Mouse (Mus musculus) lung, embryonic 15.5 days (tissue): Measurements from ENCODE around the gene Glycam1. TPM values are rescaled to one million over a fixed set of nuclear protein-coding genes. Genes with fewer than 3 reads are reported as not detected.
"Not testable (repeated sequence)": the region's sequence is repeated elsewhere in the genome, so short reads cannot be mapped to it uniquely, and the experiment has no call there.

Experiments used
- ATAC-seq: fragments of 200-750 bp; cut with Nextera tagmentation; 2 replicates; pipeline ENCODE4 v1.8.0; 2017; ENCODE audit warnings: moderate number of reproducible peaks, borderline replicate concordance; ENCODE audit not compliant: low FRiP score, low TSS enrichment; ENCODE audit errors: extremely low read depth
- H3K27ac ChIP-seq: fragments of 300-500 bp; sonication (generic); 2 replicates; pipeline ENCODE4 v1.5.1; 2015; ENCODE audit warnings: moderate library complexity, mild to moderate bottlenecking, inconsistent platforms
- H3K27me3 ChIP-seq: fragments of 300-500 bp; sonication (generic); 2 replicates; pipeline ENCODE4 v1.6.1; 2015; ENCODE audit warnings: inconsistent platforms
- H3K36me3 ChIP-seq: fragments of 300-500 bp; sonication (generic); 2 replicates; pipeline ENCODE4 v1.6.1; 2015; ENCODE audit warnings: inconsistent platforms
- H3K4me1 ChIP-seq: fragments of 300-500 bp; sonication (generic); 2 replicates; pipeline ENCODE4 v1.6.1; 2015; ENCODE audit warnings: inconsistent platforms
- H3K4me2 ChIP-seq: fragments of 300-500 bp; sonication (generic); 2 replicates; pipeline ENCODE4 v1.6.1; 2015; ENCODE audit warnings: inconsistent platforms, mild to moderate bottlenecking, moderate library complexity
- H3K4me3 ChIP-seq: fragments of 300-500 bp; sonication (generic); 2 replicates; pipeline ENCODE4 v1.5.1; 2015; ENCODE audit warnings: mild to moderate bottlenecking, inconsistent platforms
- H3K9ac ChIP-seq: fragments of 300-500 bp; sonication (generic); 2 replicates; pipeline ENCODE4 v1.6.1; 2015; ENCODE audit warnings: inconsistent platforms
- H3K9me3 ChIP-seq: fragments of 300-500 bp; sonication (generic); 2 replicates; pipeline ENCODE4 v1.6.1; 2016; ENCODE audit warnings: inconsistent platforms
- WGBS: fragments of 180-500 bp; shearing (Covaris S2); methylation state at CpG from one replicate; pipeline ENCODE4 v1.1.7; 2015; 5-methylcytosine and 5-hydroxymethylcytosine counted together
- polyA plus RNA-seq: library from polyadenylated mRNA; unstranded; fragments of >200 nt; fragmentation: Nextera tagmentation; extraction: Ambion mirVana; gene quantifications from 2 replicates; pipeline ENCODE4 v1.2.1, GENCODE M21; 2015

Gene Glycam1
- not detected in 2 replicates for polyA plus RNA-seq

DNA sequence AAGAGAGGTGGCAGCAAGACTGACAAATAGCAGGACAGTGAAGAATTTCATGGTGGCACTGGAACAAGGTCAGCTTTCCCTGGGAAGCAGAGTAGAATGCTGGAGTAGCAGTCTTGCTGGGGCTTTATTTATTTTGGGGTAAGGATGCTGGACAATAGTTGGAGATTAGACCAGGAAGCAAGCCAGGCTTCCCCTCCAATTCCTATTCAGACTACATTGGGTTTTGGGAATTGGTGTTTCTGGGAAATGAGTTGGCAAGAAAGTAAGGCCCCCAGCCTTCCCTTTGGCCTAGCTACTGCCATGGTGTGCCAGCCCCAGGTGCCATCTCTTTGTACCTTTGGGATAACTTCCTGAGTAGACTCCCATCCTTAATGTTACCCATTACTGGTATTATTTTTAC, at the start of gene Glycam1:
Gene Glycam1, minus strand, starts transcription at position 101 of the 400 bp plus-strand sequence.
- Histone ChIP-seq H3K36me3 (no peaks in the 10 kb centered on the region), H3K4me3 (no peak within 1 kb of the TSS), H3K9me3 (no peaks in the 10 kb centered on the region), H3K4me1 (no peaks in the 10 kb centered on the region), H3K27ac (no peak within 1 kb of the TSS), H3K4me2 (no peak within 1 kb of the TSS), H3K9ac (no peak within 1 kb of the TSS), H3K27me3 (no peaks in the 10 kb centered on the region)
- no peak for ATAC-seq

DNA sequence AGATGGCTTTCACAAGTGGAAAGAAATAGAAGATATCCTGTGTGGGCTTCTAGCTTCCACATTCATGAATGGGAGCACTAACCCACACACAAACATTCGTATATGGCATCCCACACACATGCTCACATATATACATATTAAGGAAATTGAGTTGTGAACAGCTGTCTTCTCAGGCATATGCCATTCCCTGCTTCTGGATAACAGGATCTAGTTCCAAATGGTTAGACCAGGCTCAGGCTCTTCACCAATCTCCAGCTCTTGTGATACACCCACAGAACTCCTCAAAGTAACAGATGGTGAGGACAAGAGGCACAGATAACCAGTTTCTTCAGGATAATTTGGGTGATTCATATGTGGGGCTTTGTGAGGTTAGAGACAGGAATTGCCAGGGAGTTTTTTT, 39.6 kb upstream of the Glycam1 start:
- Histone ChIP-seq H3K4me2 (no peak overlapping the region), H3K9ac (no peak overlapping the region), H3K9me3 (no peaks in the 10 kb centered on the region), H3K4me3 (no peak overlapping the region), H3K4me1 (no peaks in the 10 kb centered on the region), H3K27me3 (no peaks in the 10 kb centered on the region), H3K27ac (no peak overlapping the region), H3K36me3 (no peaks in the 10 kb centered on the region)
- 64% methylated on average over 1 of the region's 1 CpGs for WGBS
- no peak for ATAC-seq

DNA sequence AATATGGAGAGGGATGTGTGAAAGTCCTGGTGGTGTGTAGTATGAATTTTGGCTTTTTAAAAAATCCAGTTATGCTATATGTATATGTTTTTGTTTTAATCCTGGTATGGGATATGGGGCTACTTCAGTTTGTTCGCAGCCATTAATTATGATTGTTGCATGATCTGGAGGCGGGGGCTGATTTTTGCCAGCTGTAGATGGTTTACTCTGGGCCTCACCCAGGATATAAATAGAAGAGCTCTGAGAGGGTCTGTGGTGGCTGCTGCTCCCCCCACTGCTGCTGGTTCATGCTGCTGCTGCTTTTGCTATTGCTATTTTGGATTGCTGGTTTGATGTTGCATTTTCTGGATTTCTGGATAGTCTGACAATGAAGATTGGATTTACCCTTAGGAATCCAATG, 25.9 kb upstream of the Glycam1 start:
- Histone ChIP-seq H3K36me3 (no peaks in the 10 kb centered on the region), H3K27ac (no peak overlapping the region; the same call in 1 of the 2 replicates), H3K4me2 (no peak overlapping the region), H3K4me3 (no peak overlapping the region), H3K9ac (no peak overlapping the region), H3K27me3 (no peaks in the 10 kb centered on the region), H3K4me1 (peaks cover 3% of the 10 kb centered on the region), H3K9me3 (no peaks in the 10 kb centered on the region)
- 49% methylated on average over 2 of the region's 2 CpGs for WGBS
- ATAC-seq, result peak; percentile 74; the same call in 1 of the 2 replicates

DNA sequence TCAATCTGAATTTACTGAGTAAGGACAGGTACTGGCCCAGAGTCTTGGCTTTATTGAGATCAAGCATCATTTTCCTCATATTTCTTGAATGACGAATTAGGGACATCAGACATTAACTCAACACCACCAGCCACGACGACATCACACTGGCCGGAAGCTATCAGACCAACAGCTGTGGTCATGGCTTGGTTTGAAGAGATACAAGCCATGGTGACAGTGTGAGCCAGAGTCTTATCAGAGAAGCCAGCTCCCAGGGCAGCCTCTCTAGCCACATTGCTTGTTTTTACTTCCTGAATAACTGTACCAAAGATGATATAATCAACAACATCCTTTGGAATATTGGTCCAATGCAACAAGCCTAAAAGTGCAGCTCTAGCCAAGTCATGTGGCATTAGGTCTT, 22.9 kb upstream of the Glycam1 start:
- H3K27ac ChIP-seq, H3K27me3 ChIP-seq, H3K4me3 ChIP-seq, H3K4me1 ChIP-seq, H3K36me3 ChIP-seq, H3K9ac ChIP-seq, ATAC-seq, H3K4me2 ChIP-seq, H3K9me3 ChIP-seq: not testable (repeated sequence)
- WGBS, result 77% methylated on average over 4 of the region's 4 CpGs

DNA sequence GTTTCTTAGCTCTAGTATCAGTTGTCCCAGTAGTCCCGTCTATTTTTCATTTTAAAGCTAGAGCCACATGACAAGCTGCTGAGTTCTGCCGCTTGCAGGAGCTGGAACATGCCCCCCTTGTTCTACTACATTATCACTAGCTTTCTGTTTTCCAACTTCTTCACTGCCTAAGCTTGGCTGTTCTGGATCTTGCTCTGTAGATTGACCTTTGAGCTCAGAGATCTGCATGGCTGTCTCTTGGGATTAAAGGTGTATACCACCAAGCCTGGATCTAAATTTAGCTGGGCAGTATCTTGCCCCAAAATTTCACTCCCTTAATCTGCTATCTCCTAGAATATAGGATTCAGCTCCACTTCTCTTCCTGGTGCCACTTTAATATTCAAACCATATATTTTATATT, 21.0 kb upstream of the Glycam1 start:
- H3K4me2 ChIP-seq, result no peak overlapping the region
- H3K9me3 ChIP-seq, result no peaks in the 10 kb centered on the region
- no peak for ATAC-seq
- H3K27me3 ChIP-seq, result no peaks in the 10 kb centered on the region
- no peak overlapping the region for H3K4me3 ChIP-seq
- 70% methylated on average over 2 of the region's 2 CpGs for whole genome bisulfite sequencing
- H3K36me3 ChIP-seq, result no peaks in the 10 kb centered on the region
- no peak overlapping the region for H3K27ac ChIP-seq
- H3K9ac ChIP-seq, result no peak overlapping the region
- H3K4me1 ChIP-seq, result no peaks in the 10 kb centered on the region; the same call in 1 of the 2 replicates

DNA sequence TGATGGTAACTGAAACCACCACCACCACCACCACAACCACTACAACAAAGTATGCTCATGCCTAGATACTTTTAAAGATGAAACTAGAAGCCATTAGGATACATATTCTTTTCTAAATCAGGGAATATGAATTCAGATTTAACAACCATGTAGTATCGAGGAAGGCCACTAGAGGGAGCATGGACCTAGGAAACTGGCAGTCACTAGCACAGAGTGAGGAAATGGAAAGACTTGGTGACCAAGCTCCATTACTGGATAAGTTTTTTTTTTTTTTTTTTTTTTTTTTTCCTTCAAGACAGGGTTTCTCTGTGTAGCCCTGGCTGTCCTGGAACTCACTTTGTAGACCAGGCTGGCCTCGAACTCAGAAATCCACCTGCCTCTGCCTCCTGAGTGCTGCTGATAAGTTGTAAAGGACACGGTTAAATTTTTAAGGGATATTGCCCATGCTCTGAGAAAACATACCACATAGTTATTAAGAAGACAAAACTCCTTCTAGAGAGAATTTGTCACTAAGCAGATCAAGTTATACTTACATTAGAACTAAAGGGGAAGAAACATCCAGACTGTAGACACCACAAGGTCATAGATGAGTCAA, 12.7 kb downstream of the Glycam1 start:
- Histone ChIP-seq H3K4me3 (no peak overlapping the region), H3K4me1 (no peaks in the 10 kb centered on the region), H3K4me2 (no peak overlapping the region), H3K9ac (no peak overlapping the region), H3K36me3 (no peaks in the 10 kb centered on the region), H3K27me3 (no peaks in the 10 kb centered on the region), H3K9me3 (no peaks in the 10 kb centered on the region), H3K27ac (no peak overlapping the region)
- 42% methylated on average over 3 of the region's 3 CpGs for WGBS
- ATAC-seq, result peak; percentile 27; the same call in 1 of the 2 replicates

DNA sequence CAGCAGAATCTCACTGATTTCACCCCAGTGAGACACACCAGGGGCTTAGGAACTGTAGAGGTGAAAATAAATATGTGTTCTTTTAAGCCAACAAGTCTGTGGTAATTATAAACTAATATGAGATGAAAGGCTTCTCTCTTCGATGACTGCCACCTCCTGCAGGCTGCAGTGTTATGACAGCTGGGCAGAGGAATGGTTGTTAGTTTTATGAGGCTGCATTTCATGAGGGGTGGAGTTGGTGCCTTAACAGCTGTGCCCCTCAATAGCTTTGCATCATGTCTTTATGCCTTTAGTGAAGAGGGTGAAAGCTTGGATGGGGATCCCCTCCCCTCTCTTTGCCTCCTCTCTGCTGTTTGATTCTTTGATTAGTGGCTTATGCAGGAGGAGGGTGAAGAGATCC, 13.8 kb downstream of the Glycam1 start:
- Histone ChIP-seq H3K27me3 (no peaks in the 10 kb centered on the region), H3K4me1 (no peaks in the 10 kb centered on the region), H3K9ac (no peak overlapping the region), H3K27ac (no peak overlapping the region), H3K9me3 (no peaks in the 10 kb centered on the region), H3K36me3 (no peaks in the 10 kb centered on the region), H3K4me2 (no peak overlapping the region), H3K4me3 (no peak overlapping the region)
- ATAC-seq, result no peak
- WGBS, result 12% methylated on average over 1 of the region's 1 CpGs

DNA sequence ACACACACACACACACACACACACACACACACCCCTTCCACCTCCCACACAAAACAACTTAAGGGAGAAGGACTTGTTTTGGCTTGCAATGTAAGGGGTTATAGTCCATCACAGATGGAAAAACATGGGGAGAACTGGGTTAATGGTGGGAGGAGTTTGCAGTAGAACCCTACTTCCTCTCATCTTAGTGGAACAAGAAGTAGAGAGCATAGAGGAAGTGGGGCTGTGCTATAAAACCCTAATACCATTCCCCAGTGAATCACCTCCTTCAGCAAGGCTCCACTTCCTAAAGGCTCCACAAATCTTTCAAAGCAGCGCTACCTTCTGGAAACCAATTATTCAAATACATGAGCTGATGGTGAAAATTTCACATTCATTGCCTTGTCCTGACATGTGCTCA, 15.4 kb downstream of the Glycam1 start:
- no peaks in the 10 kb centered on the region for H3K36me3 ChIP-seq

DNA sequence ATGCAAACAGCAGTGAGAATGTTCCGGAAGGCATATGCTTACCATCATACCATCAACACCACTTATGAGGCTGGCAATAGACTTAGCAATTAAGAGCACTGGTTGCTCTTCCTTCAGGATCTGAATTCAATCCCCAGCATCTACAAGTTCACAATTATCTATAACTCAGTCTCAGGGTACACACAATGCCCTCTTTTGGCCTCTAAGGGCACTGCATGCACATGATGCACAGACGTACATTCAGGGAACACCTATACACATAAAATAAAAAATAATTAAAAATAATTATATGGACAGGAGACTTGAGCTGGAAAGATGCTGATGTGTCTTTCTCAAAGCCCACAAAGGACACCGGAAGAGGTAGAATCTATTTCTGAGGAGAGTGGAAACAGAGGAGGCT, 16.9 kb downstream of the Glycam1 start:
- Histone ChIP-seq H3K4me2 (no peak overlapping the region), H3K4me1 (no peaks in the 10 kb centered on the region), H3K9me3 (no peaks in the 10 kb centered on the region), H3K27ac (no peak overlapping the region), H3K4me3 (no peak overlapping the region), H3K27me3 (no peaks in the 10 kb centered on the region), H3K9ac (no peak overlapping the region), H3K36me3 (no peaks in the 10 kb centered on the region)
- 82% methylated on average over 3 of the region's 3 CpGs for WGBS
- no peak for ATAC-seq

More for the DNA sequence above, 15.4 kb downstream of the Glycam1 start:
- Histone ChIP-seq H3K4me1 (no peaks in the 10 kb centered on the region), H3K27me3 (no peaks in the 10 kb centered on the region), H3K4me2 (no peak overlapping the region), H3K27ac (no peak overlapping the region), H3K9me3 (no peaks in the 10 kb centered on the region), H3K9ac (no peak overlapping the region), H3K4me3 (no peak overlapping the region)
- 80% methylated on average over 1 of the region's 1 CpGs for WGBS
- no peak for ATAC-seq

DNA sequence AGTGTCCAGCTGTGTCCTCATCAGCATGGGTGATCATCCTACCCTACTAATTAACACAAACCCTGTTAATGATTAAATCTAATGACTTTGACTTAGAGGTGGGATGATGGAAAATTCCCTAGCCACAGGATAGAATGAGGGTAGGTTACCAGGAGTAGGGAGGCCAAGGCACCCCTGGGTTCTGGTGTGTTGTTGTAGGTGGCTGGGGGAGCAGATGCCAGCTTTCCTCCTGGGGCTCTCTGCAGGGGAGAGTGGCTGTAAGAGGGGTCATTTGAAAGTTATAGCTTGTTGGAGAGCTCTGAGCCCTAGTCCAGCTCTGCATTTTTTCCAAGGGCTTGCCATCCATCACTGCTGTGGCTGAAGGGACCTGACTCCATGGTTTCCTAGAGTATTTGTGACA, 22.4 kb downstream of the Glycam1 start:
- Histone ChIP-seq H3K27ac (no peak overlapping the region), H3K4me1 (no peaks in the 10 kb centered on the region), H3K36me3 (no peaks in the 10 kb centered on the region), H3K4me3 (no peak overlapping the region), H3K9ac (no peak overlapping the region), H3K4me2 (no peak overlapping the region), H3K9me3 (no peaks in the 10 kb centered on the region), H3K27me3 (peaks cover 26% of the 10 kb centered on the region)
- ATAC-seq, result no peak

DNA sequence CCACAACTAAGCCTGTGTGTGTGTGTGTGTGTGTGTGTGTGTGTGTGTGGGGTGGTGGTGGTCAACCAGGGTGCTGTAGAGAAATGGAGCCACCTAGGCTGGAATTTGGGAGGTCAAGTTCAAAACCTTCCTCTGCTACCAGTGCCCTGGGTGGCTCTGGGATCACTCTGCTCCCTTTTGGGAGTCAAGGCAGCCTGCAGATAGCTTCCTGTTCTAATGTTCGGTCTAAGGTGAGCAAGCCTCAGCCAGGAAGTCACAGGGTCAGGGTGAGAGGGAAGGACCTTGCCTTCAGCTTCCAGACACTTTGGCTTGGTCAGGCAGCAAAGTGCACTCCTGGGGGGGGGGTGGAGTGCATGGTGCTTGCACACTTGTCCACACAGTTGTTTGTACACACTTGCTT, 24.2 kb downstream of the Glycam1 start:
- no peak overlapping the region for H3K27ac ChIP-seq
- H3K9me3 ChIP-seq, result no peaks in the 10 kb centered on the region
- peaks cover 7% of the 10 kb centered on the region for H3K4me1 ChIP-seq
- H3K9ac ChIP-seq, result no peak overlapping the region
- no peaks in the 10 kb centered on the region for H3K36me3 ChIP-seq
- 53% methylated on average over 1 of the region's 1 CpGs for WGBS
- peaks cover 43% of the 10 kb centered on the region for H3K27me3 ChIP-seq
- H3K4me3 ChIP-seq, result no peak overlapping the region
- H3K4me2 ChIP-seq, result no peak overlapping the region
- ATAC-seq, result no peak

DNA sequence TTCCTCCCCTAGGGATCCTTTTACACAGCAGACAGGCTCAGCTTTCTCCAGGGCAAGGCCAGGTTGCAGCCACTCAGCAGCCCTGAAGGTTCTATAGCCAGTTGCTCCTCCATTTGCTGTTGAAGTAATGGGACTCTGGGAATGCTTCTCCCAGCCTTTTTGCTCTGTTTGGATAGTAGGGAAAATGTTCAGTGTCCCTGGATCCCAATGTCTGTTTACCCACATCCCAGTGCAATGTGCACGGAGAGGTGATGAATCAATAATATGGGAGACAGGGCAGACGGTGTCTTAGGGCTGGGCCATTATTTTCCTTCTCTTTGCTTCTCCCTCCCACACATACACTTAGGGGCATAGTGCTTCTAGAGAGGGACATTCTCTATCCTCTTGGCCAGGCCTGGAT, 25.6 kb downstream of the Glycam1 start:
- Histone ChIP-seq H3K9ac (no peak overlapping the region), H3K27ac (no peak overlapping the region), H3K4me3 (no peak overlapping the region), H3K4me1 (peaks cover 7% of the 10 kb centered on the region), H3K27me3 (peaks cover 57% of the 10 kb centered on the region), H3K4me2 (no peak overlapping the region), H3K9me3 (no peaks in the 10 kb centered on the region), H3K36me3 (no peaks in the 10 kb centered on the region)
- WGBS, result 43% methylated on average over 2 of the region's 2 CpGs
- no peak for ATAC-seq

DNA sequence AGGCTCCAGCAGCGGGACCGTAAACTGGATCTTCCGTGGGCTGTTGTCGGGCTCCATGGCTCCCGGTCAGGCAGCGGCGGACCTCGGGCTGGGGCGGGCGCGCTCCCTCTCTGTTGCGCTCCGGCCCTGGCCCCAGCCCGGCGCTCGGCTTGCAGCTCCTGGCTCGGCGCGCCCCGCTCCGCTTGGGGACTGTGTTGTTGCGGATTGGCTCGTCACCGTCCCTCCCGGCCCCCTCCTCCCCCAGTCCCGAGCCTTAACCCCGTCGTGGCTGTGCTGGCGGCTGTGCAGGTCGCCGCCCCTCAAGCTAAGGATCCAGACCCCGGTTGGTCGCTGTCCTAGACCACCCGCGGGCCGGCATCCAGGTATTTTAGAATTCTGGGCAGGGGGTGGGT, 27.1 kb downstream of the Glycam1 start, which contains the start of gene Ppp1r1a:
Gene Ppp1r1a, minus strand, starts transcription at position 182 of the 392 bp plus-strand sequence.
- WGBS, result under 1% methylated on average over 36 of the region's 36 CpGs
- H3K36me3 ChIP-seq, result no peaks in the 10 kb centered on the region
- H3K9me3 ChIP-seq, result no peaks in the 10 kb centered on the region
- H3K9ac ChIP-seq, result peak within 1 kb of the TSS; percentile 56
- H3K27me3 ChIP-seq, result peaks cover 64% of the 10 kb centered on the region
- peak within 1 kb of the TSS; percentile 59 for H3K4me3 ChIP-seq
- H3K4me2 ChIP-seq, result peak within 1 kb of the TSS; percentile 93
- ATAC-seq, result peak; percentile 84; the same call in 1 of the 2 replicates
- peaks cover 7% of the 10 kb centered on the region for H3K4me1 ChIP-seq
- no peak within 1 kb of the TSS for H3K27ac ChIP-seq
